Mouse (Mus musculus): ENCODE results near the gene B3gnt5.
"Not testable (repeated sequence)": the region's sequence is repeated elsewhere in the genome, so short reads cannot be mapped to it uniquely, and the experiment has no call there.

The B3gnt5 gene

DNA sequence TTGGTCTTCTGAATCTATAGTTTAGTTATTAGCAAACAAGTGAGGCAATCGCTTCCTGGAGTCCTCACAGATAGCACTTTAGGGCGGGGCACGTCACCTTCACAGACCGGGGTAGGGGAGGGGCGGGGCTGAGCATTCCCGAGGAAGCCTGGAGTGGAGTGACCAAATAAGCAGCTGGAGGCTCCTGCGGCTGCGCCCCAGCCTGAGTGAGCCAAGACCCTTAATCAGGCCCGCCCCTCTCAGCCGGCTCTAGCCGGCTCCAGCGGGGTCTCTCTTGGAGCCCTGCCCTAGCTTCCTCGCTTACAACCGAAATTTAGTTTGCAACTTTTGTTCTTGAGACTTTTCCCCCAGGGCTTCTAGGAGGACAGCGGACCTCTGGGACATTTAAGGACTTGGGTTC, at the start of gene B3gnt5:
Gene B3gnt5 (plus strand): TSS at position 135 of the 400 bp plus-strand sequence.
- DNase-seq = peak; percentile 29

DNA sequence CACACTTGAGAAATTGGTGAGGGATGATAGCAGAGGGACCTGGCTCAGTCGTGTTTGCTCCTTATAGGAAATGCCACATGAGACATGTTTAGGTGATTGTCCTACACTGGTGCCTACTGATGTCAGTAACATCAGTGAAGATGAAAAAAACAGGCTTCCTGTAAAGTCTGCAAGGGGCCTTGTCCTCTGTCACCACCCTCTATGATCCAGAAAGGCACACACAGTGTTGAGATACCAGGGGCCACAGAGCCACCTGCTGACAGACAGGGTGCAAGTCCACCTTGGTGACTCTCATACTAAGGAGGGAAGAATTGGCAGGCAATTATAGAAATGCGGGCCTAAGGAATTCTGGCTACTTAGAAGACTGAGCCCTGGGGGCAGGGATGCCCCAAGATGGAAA, 39.0 kb upstream of the B3gnt5 start:
- DNase-seq = no peak

DNA sequence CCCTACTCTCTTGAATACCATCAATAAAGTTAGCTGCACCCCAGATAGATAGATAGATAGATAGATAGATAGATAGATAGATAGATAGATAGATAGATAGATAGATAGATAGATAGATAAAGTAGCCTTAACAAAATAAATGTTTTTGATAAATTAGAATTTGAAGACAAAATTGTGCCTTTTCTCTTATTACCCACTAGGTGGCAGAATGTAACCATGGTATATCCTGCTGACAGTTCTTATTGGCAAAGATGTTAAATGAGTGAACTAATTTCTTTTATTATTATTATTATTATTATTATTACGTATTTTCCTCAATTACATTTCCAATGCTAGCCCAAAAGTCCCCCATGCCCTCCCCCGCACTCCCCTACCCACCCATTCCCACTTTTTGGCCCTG, 35.9 kb upstream of the B3gnt5 start:
- DNase-seq = not testable (repeated sequence)

DNA sequence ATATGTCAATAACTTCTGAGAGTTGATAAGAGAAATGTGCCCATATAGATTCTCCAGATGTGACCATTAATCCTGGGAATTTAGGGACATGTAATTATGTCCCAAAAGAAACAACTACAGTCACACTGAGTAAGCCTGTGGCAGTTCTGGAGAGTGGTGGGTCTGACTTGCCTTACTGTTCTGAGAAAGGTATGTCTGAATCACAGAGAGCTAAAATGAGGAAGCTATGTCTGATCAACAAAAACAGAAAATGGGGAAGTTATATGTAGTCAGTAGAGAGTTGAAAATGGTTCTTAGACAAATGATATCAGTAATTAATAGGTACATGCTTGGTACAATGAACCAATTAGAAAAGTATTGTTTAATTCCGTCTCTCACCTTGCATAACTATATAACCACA, 27.1 kb upstream of the B3gnt5 start:
- DNase-seq = no peak

DNA sequence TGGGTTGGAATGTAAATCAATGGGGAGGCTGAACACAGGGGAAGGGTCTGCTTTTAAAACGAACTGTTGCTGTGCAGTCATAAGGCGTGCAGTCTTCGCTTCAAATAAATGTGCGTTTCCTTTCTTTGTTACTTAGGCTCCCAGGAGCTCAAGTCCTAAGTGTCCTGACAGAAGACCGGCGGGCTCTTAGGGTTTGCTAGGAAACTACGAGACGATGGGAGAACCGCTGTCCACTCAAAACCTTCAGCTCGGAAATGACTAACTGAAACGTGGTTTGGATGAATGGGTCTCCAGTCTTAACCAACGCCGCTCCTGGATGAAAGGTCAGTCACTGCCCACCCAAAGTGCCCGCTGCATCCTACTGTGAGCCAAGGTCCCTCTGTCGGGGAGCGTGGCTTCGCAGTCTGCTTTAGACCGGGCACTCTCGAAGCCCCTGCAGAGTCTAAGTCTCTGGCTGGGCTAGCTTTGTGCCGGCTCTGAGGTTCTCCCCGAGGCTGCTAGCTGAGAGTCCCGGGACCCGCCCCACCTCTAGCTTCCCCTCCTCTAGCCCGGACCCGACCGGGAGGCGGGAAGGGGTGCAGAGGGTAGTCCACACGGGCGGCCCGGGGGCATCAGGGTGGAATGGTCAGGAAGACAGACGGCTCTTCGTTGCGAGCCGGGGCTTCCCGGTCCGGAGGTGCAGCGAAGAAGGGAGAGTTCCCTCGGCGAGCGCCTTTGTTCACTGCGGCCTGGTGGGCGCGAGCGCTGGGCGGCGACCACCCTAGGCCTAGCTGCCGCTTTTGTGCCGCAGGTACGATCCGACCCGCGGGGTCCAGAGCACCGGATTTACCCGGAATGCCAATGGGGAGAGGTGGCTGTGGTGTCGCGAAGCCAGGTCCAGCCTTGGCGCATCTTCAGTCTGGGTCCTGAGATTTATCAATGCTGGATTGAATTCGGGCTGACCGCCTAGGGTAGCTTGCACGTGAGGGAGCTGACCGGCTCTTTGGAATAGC, 793 bp downstream of the B3gnt5 start:
- DNase-seq = peak; percentile 59

DNA sequence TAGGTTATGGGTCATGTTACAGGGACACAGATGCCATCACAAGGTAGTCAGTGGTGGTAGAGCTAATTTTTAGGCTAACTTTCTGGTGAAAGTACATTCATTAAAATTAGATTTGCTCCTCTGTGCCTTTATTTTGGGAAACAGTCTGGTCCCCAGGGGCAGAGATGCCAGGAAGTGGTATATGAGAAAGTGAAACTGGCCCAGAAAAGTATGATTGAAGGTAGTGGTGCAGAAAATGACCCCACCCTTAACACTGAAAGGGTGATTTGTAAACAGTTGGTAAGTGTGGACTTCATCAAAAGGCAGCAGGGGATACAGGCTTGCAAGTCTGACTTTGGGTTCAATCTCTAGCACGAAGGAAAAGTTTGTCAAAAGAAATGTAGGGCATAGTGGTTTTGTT, 1.7 kb downstream of the B3gnt5 start:
- no peak for DNase-seq

DNA sequence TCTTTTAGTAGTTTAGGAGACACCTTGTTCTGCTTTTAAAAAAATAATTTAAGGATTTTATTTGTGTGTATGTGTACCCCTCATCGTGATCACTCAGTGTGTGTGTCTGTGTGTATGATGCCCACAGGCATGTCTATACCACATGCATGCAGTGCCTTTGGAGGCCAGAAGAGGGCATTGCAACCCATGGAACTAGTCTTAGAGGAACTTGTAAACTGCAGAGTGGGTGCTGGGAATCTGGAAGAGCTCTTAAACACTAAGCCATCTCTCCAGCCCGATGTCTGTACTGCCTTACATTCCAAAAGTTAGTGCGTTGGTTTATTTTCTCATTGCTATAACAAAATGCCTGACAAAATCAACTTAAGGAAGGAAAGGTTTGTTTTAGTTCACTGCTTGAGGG, 6.1 kb downstream of the B3gnt5 start:
- DNase-seq = peak; percentile 2

DNA sequence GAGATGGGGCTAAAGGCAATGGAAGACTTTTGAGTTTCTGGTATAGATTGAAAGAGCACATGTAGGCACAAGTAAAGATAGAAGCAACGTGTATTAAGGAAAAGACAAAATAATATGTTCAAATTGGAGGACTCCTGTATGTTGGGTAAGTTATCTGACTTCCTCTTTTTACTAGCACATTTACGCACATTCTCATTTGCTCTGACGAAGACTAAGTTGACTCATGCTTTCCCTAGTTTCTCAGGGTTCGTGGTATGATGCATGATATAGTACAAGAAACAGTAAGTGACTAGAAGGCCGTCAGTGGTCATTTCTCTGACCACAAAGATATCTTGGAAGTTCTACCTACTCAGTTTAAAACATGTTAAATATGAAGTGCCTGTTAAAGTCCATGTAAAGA, 8.0 kb downstream of the B3gnt5 start:
- no peak for DNase-seq

DNA sequence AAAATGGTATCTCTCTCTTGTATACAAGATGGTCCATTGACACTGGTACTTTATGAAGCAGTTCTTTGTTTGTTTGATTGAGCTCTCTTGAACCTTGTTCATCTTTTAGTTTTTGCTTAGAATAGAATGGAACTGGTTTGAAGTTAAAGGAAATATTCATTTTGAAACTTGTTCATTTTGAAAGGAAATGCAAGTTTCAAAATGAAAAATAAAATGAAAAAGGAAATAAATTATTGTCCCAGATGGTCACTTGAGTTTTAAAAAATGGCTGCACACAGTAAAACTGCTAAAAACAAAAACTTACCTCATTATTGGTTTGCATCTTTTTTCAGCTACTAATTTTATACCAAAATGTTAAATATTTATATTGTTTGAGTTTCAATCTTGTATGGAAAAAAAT, 12.0 kb downstream of the B3gnt5 start:
- no peak for DNase-seq

DNA sequence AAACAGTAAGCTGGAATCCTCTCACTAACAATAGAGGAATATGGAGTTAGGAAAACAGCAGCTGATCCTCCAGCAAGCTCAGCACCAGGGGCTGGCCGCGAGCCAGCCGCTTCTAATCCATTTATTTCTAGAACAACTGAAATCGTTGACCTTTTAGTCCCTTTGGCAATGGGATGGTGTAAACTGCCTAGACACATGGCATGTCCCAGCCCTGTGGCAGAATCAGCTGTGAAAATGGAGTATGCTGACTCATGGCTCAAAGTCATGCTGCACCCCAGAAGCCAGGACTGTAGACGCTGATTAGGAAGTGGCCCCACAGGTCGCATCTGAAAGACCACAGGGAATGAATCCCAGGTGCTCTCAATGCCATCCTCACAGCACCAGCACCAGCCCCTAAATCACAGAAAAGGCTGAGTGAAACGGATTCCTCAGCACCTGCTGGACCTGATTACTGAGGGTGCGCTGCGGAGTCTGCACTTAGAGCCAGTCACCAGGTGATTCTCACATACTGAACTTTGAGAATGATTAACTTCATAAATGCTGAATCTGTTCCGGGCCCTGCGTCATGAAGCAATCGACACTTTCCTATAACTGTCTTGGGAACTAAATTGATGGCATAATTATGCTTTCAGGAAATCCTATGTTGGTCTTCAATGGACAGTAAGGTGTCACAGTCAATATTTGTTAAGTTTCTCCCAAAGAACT, 26.5 kb downstream of the B3gnt5 start:
- peak; percentile 3 for DNase-seq

DNA sequence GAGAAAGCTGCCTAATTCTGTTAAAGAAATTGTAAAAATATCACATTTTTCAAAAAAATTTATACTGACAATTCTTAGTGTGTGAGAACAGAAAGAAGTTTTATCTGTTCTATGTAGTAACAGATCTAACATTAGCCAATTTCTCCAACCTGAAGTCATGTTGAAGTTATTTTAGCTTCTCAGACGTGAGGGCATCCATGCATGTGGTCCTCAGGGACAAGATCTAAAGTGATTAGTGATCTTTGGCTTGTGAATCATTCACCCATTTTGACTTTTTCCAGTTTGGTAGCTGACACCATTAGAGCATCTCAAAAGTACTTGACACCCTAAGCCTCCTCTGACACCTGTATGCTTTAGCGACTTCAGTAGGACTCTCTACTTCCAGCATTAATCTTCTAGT, 29.9 kb downstream of the B3gnt5 start:
- DNase-seq = no peak

DNA sequence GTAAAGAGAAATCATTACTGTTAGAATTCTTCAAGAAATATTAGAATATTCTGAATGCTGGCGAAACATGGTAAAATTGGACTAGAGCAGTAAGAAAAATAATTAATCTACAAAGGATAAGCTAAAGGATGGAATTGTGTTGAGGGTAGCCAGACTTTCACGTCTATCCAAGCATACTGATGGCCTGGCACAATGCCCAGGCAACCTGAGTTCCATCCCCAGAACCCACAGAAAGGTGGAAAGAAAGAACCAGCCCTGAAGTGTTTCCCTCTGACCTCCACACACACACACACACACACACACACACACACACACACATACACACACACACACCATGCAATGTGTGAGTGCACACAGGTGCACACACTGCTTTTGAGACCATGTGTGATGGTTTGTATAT, 58.8 kb downstream of the B3gnt5 start:
- DNase-seq = no peak

Measured in right cerebral cortex, postnatal 4 days (tissue).